12 mouse cellular contexts compared by ENCODE assay signal in the genomic region with DNA sequence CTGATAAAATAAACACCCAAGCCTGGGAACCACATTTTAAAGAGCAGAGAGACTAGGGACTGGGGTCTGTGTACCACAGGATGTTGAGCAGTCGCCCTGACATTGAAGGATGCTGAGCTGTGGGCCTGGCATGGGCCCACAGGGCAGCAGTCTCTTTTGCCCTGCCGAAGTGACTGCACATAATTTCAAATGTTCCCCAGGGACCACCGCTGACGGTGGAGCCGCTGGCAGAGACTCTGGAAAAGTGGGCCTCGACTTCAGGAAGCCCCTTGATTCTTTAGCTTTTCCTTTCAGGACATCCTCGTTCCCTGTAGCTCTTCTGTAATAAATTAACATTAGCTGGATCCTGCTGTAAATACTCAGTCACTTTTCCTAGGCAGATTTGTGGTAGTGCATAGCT. TPM values are rescaled to one million over a fixed set of nuclear protein-coding genes. Genes with fewer than 3 reads are reported as not detected.
DNase-seq lines count a peak whose midpoint lies in the region; ATAC-seq and TF ChIP-seq lines count a peak whose summit lies in the region.
"Had no signal": no experiment of that assay in that cellular context is flagged by ENCODE, and none has a peak within 500 bp of the region (broad histone marks: within the 10 kb centered on the region; RNA-seq: fewer than 3 reads in every experiment).

No protein-coding gene starts in this region.

- H3K4me2 ChIP-seq in heart, embryonic 14.5 days (ENCODE audit: low read length): no peak overlapping the region
- H3K4me2 ChIP-seq: midbrain, embryonic 12.5 days had no signal

- H3K27me3 ChIP-seq in heart, embryonic 14.5 days (ENCODE audit: control insufficient read depth, insufficient read depth, low read length): no peaks in the 10 kb centered on the region
- H3K27me3 ChIP-seq: midbrain, embryonic 12.5 days had no signal

- ATAC-seq in heart, embryonic 14.5 days (ENCODE audit: insufficient number of reproducible peaks, insufficient read depth, low FRiP score, low read depth): 0 out of 2 replicates have a peak, but pooled peaks have one; percentile 31
- ATAC-seq: liver, postnatal 0 days had no signal

- TF ChIP-seq CTCF in layer of hippocampus, adult 2 months (conservative IDR thresholded peaks at IDR 0.05): no peak

- no peak overlapping the region for H3K4me3 ChIP-seq in layer of hippocampus, adult 2 months
- H3K4me3 ChIP-seq in heart, embryonic 14.5 days (ENCODE audit: control insufficient read depth in 1 of 2, insufficient read depth in 1 of 2, low read depth in 1 of 2, low read length in 2 of 2): no peak overlapping the region
- H3K4me3 ChIP-seq: erythroblast, embryonic 14.5 days; midbrain, embryonic 12.5 days had no signal

- 54% methylated on average over 7 of the region's 7 CpGs for WGBS in heart, embryonic 14.5 days

- DNase-seq in adrenal gland, adult 2 months: peak; percentile 55
- DNase-seq in adrenal gland, adult 8-10 months: no peak
- DNase-seq in layer of hippocampus, adult 2 months (ENCODE audit: low spot score in 2 of 2): no peak
- no peak for DNase-seq in layer of hippocampus, postnatal 25 days (ENCODE audit: extremely low spot score in 1 of 2, low spot score in 1 of 2)
- peak; percentile 76 for DNase-seq in kidney, postnatal 10 days
- DNase-seq in testis, postnatal 14 days (ENCODE audit: low spot score): no peak
- DNase-seq in ovary, postnatal 10 days (ENCODE audit: low spot score): no peak
- DNase-seq: liver, postnatal 0 days; thymus, postnatal 14 days had no signal

- 0 out of 2 replicates have a peak overlapping the region, but pooled peaks have one; percentile 8 for H3K27ac ChIP-seq in layer of hippocampus, adult 2 months
- H3K27ac ChIP-seq in heart, embryonic 14.5 days (replicated peaks in 1 of 2; ENCODE audit: control insufficient read depth in 1 of 2, insufficient read depth in 1 of 2, low read depth in 2 of 2, low read length in 2 of 2): peak overlapping the region in 1 of 2 experiments; percentile 64; a peak in 2 of 4 replicates
- H3K27ac ChIP-seq: midbrain, embryonic 12.5 days had no signal

- H3K4me1 ChIP-seq in heart, embryonic 14.5 days (ENCODE audit: control insufficient read depth in 2 of 2, insufficient read depth in 2 of 2, low read length in 2 of 2): peaks cover 7 to 39% of the 10 kb centered on the region in 2 experiments

- no peaks in the 10 kb centered on the region for H3K36me3 ChIP-seq in heart, embryonic 14.5 days (ENCODE audit: control insufficient read depth, insufficient read depth, low read length)
- H3K36me3 ChIP-seq: midbrain, embryonic 12.5 days had no signal

- H3K9ac ChIP-seq in heart, embryonic 14.5 days (ENCODE audit: low read length): no peak overlapping the region
- H3K9ac ChIP-seq: liver, postnatal 0 days; midbrain, embryonic 12.5 days had no signal

- no peaks in the 10 kb centered on the region for H3K9me3 ChIP-seq in heart, embryonic 14.5 days (ENCODE audit: control insufficient read depth, low read length)
- H3K9me3 ChIP-seq: midbrain, embryonic 12.5 days had no signal

RNA-seq across cellular contexts. Expression of a gene that starts 18.7 kb away (rescaled TPM):
- total RNA-seq in adrenal gland, adult 2 months (2021): 10 to 100 TPM; 40.7 to 58.3 TPM
- 14.1 and 20.7 TPM in 2 replicates for polyA plus RNA-seq in adrenal gland, adult 2 months (2012; rRNA removed)
- 10 to 100 TPM; 47.6 to 68.9 (median 55.5) TPM for total RNA-seq in adrenal gland, adult 8-10 months (2022)
- total RNA-seq in layer of hippocampus, adult 2 months (2021): 10 to 100 TPM; 28.0 to 28.2 TPM
- 10 to 100 TPM; 27.8 to 27.9 TPM for total RNA-seq in layer of hippocampus, postnatal 25 days (2021)
- polyA plus RNA-seq in heart, embryonic 14.5 days (2014; fragmentation: Nextera tagmentation; extraction: Ambion mirVana): 43.1 and 45.6 TPM in 2 replicates

RNA-seq across cellular contexts. Expression of a gene that starts 18.8 kb away (rescaled TPM):
- total RNA-seq in adrenal gland, adult 2 months (2021): 10 to 100 TPM; 42.6 to 43.5 TPM
- polyA plus RNA-seq in adrenal gland, adult 2 months (2012; rRNA removed): 39.0 and 48.4 TPM in 2 replicates
- 10 to 100 TPM; 49.9 to 67.8 (median 54.9) TPM for total RNA-seq in adrenal gland, adult 8-10 months (2022)
- total RNA-seq in layer of hippocampus, adult 2 months (2021): 10 to 100 TPM; 38.0 to 40.2 TPM
- 10 to 100 TPM; 35.8 to 41.3 TPM for total RNA-seq in layer of hippocampus, postnatal 25 days (2021)
- polyA plus RNA-seq in heart, embryonic 14.5 days (2014; fragmentation: Nextera tagmentation; extraction: Ambion mirVana): 28.5 and 33.7 TPM in 2 replicates

Comparison
In these comparisons a context has a peak if more than half of its experiments do, and no peak if none do; other contexts are left out.
1. DNase-seq: peak in adrenal gland, adult 2 months (single experiment) and kidney, postnatal 10 days (single experiment); none in adrenal gland, adult 8-10 months (single experiment), layer of hippocampus, adult 2 months (0 of 2), layer of hippocampus, postnatal 25 days (0 of 2), testis, postnatal 14 days (single experiment) and ovary, postnatal 10 days (single experiment).